Comparison of ENCODE assay signal across 8 mouse cellular contexts in the genomic region with DNA sequence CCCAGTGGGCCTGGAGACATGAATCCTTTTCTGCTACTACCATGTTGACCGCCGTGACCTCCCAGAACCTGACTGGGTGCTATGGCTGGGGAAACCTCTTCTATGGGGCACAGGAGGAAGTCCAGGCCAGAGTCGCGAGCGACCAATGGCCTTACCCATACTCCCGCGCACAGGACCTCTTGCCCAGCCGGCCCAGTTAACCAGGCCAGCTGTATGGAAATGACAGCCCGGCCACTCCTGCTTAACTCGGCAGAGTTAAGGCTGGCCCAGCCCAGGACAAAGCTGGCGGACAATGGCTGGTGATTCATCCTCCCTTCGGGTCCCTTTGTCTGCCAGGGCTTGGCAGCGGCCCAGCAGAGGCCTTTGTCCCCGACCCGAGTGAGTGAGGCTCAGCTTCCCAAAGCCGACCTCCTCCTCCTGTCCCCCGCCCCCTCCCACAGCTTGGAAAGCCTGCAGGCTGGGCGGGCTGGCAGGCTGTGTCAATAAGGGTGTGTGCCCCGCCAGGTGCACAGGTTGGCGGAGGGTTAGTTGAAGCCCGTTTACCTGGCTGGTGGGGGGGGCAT. TPM values are rescaled to one million over a fixed set of nuclear protein-coding genes. Genes with fewer than 3 reads are reported as not detected.
DNase-seq lines count a peak whose midpoint lies in the region; ATAC-seq and TF ChIP-seq lines count a peak whose summit lies in the region.

No protein-coding gene starts in this region.

- peak overlapping the region; percentile 83 for H3K27ac ChIP-seq in spleen, adult 2 months (ENCODE audit: insufficient read depth, low read length)
- peak overlapping the region; percentile 84 for H3K27ac ChIP-seq in intestine, postnatal 0 days (ENCODE audit: low read depth, low read length)
- H3K27ac ChIP-seq in liver, embryonic 14.5 days, result no peak overlapping the region

- ATAC-seq in granulocyte monocyte progenitor cell, adult 5-6 weeks (replicated peaks; ENCODE audit: poor library complexity, severe bottlenecking), result peak; percentile 21
- ATAC-seq in intestine, postnatal 0 days, result peak; percentile 86
- no peak for ATAC-seq in liver, embryonic 14.5 days (ENCODE audit: insufficient read depth)

- 30% methylated on average over 21 of the region's 21 CpGs for WGBS in spleen, adult 2 months
- 9% methylated on average over 20 of the region's 21 CpGs for WGBS in intestine, postnatal 0 days
- 50% methylated on average over 21 of the region's 21 CpGs for WGBS in liver, embryonic 14.5 days (ENCODE audit: insufficient replicate concordance)

- TF ChIP-seq EP300 in liver, embryonic 14.5 days (IDR thresholded peaks at IDR 0.05; ENCODE audit: low read depth), result no peak

- no peak for DNase-seq in spleen, adult 2 months (ENCODE audit: low read depth in 1 of 2, low spot score in 2 of 2)
- DNase-seq in spleen, postnatal 14 days (ENCODE audit: low spot score in 2 of 2), result no peak
- peak; percentile 47 to 54 for DNase-seq in cerebellum, postnatal 36 days
- DNase-seq in liver, embryonic 14.5 days (ENCODE audit: low read depth in 3 of 3, low spot score in 3 of 3), result no peak
- peak; percentile 80 for DNase-seq in neural tube, embryonic 10.5 days (ENCODE audit: extremely low spot score, low spot score)
- peak; percentile 47 for DNase-seq in urinary bladder, postnatal 10 days (ENCODE audit: low spot score)

- TF ChIP-seq POLR2A in spleen, adult 2 months (IDR thresholded peaks at IDR 0.05; ENCODE audit: low read depth, low read length), result no peak

- no peaks in the 10 kb centered on the region for H3K9me3 ChIP-seq in intestine, postnatal 0 days (ENCODE audit: control insufficient read depth)
- no peaks in the 10 kb centered on the region for H3K9me3 ChIP-seq in liver, embryonic 14.5 days (ENCODE audit: control insufficient read depth, low read length)

- H3K27me3 ChIP-seq in spleen, adult 2 months (ENCODE audit: control insufficient read depth, insufficient read depth, low read length), result no peaks in the 10 kb centered on the region
- H3K27me3 ChIP-seq in intestine, postnatal 0 days (replicated peaks; ENCODE audit: control insufficient read depth, insufficient read depth, low read length), result peaks cover 9% of the 10 kb centered on the region
- peaks cover 14% of the 10 kb centered on the region for H3K27me3 ChIP-seq in liver, embryonic 14.5 days (ENCODE audit: control insufficient read depth, insufficient read depth, low read length)

- H3K36me3 ChIP-seq in spleen, adult 2 months (ENCODE audit: control insufficient read depth, insufficient read depth, low read length), result peaks cover 35% of the 10 kb centered on the region
- peaks cover 15% of the 10 kb centered on the region; the same call in 1 of the 2 replicates for H3K36me3 ChIP-seq in intestine, postnatal 0 days (ENCODE audit: control insufficient read depth, insufficient read depth)
- peaks cover 23% of the 10 kb centered on the region for H3K36me3 ChIP-seq in liver, embryonic 14.5 days (replicated peaks; ENCODE audit: control insufficient read depth, insufficient read depth, low read depth)

- peak overlapping the region; percentile 54; the same call in 1 of the 2 replicates for H3K4me3 ChIP-seq in spleen, adult 2 months (ENCODE audit: extremely low read depth, insufficient read depth, insufficient read length)
- peak overlapping the region; percentile 60 for H3K4me3 ChIP-seq in intestine, postnatal 0 days (ENCODE audit: low read depth, low read length)
- peak overlapping the region; percentile 2 to 82; a peak in 2 of 4 replicates for H3K4me3 ChIP-seq in liver, embryonic 14.5 days (ENCODE audit: insufficient read depth in 1 of 2, low read depth in 2 of 2, low read length in 2 of 2)

- TF ChIP-seq CTCF in spleen, adult 2 months (IDR thresholded peaks at IDR 0.05; ENCODE audit: extremely low read depth, insufficient read depth, insufficient read length, insufficient replicate concordance), result no peak
- no peak for TF ChIP-seq CTCF in intestine, postnatal 0 days (IDR thresholded peaks at IDR 0.05; ENCODE audit: low read depth)
- no peak for TF ChIP-seq CTCF in liver, embryonic 14.5 days (IDR thresholded peaks at IDR 0.05; ENCODE audit: low read depth)

- 0 out of 2 replicates have a peak overlapping the region, but pooled peaks have one; percentile 22 for H3K9ac ChIP-seq in intestine, postnatal 0 days (ENCODE audit: low read depth, low read length)
- peak overlapping the region; percentile 10; the same call in 1 of the 2 replicates for H3K9ac ChIP-seq in liver, embryonic 14.5 days (replicated peaks)

- H3K4me2 ChIP-seq in intestine, postnatal 0 days (replicated peaks; ENCODE audit: low read depth), result peak overlapping the region; percentile 89
- H3K4me2 ChIP-seq in liver, embryonic 14.5 days (ENCODE audit: low read depth), result peak overlapping the region; percentile 83

- H3K4me1 ChIP-seq in spleen, adult 2 months (ENCODE audit: control insufficient read depth, insufficient read depth, insufficient read length), result peaks cover 36% of the 10 kb centered on the region
- H3K4me1 ChIP-seq in intestine, postnatal 0 days (replicated peaks; ENCODE audit: control insufficient read depth, insufficient read depth, low read length), result peaks cover 12% of the 10 kb centered on the region
- peaks cover 41 to 45% of the 10 kb centered on the region in 2 experiments for H3K4me1 ChIP-seq in liver, embryonic 14.5 days (replicated peaks; ENCODE audit: control insufficient read depth in 2 of 2, insufficient read depth in 2 of 2, low read length in 1 of 2)

RNA-seq across cellular contexts. Expression of a gene that starts 4.0 kb away (rescaled TPM):
- 165 and 240 TPM in 2 replicates for polyA plus RNA-seq in spleen, adult 2 months (2012; rRNA removed)
- total RNA-seq in granulocyte monocyte progenitor cell, adult 5-6 weeks (2014; fragmentation: Nextera tagmentation), result 8.2 and 9.9 TPM in 2 replicates
- 1.9 and 14.6 TPM in 2 replicates for total RNA-seq in granulocyte monocyte progenitor cell, adult 5-6 weeks (2017)
- polyA plus RNA-seq in intestine, postnatal 0 days (2015; fragmentation: Nextera tagmentation; extraction: Ambion mirVana), result 7.1 and 7.3 TPM in 2 replicates
- 12.1 and 15.8 TPM in 2 replicates for polyA plus RNA-seq in liver, embryonic 14.5 days (2012; rRNA removed)
- polyA plus RNA-seq in liver, embryonic 14.5 days (2014; fragmentation: Nextera tagmentation; extraction: Ambion mirVana), result 9.9 and 11.4 TPM in 2 replicates

RNA-seq across cellular contexts. Expression of a gene that starts 37.7 kb away (rescaled TPM):
- polyA plus RNA-seq in spleen, adult 2 months (2012; rRNA removed), result 95.1 and 118 TPM in 2 replicates
- total RNA-seq in granulocyte monocyte progenitor cell, adult 5-6 weeks (2014; fragmentation: Nextera tagmentation), result 42.0 and 47.9 TPM in 2 replicates
- total RNA-seq in granulocyte monocyte progenitor cell, adult 5-6 weeks (2017), result 8.7 and 9.2 TPM in 2 replicates
- 21.4 and 23.6 TPM in 2 replicates for polyA plus RNA-seq in intestine, postnatal 0 days (2015; fragmentation: Nextera tagmentation; extraction: Ambion mirVana)
- polyA plus RNA-seq in liver, embryonic 14.5 days (2012; rRNA removed), result 8.3 and 10.1 TPM in 2 replicates
- polyA plus RNA-seq in liver, embryonic 14.5 days (2014; fragmentation: Nextera tagmentation; extraction: Ambion mirVana), result 5.4 and 7.2 TPM in 2 replicates

RNA-seq across cellular contexts. Expression of a gene that starts 46.2 kb away (rescaled TPM):
- 0.61 and 0.81 TPM in 2 replicates for polyA plus RNA-seq in spleen, adult 2 months (2012; rRNA removed)
- total RNA-seq in granulocyte monocyte progenitor cell, adult 5-6 weeks (2014; fragmentation: Nextera tagmentation), result not detected in 2 replicates
- total RNA-seq in granulocyte monocyte progenitor cell, adult 5-6 weeks (2017), result not detected in 2 replicates
- polyA plus RNA-seq in intestine, postnatal 0 days (2015; fragmentation: Nextera tagmentation; extraction: Ambion mirVana), result 1.1 and 1.5 TPM in 2 replicates
- 2.5 and 2.7 TPM in 2 replicates for polyA plus RNA-seq in liver, embryonic 14.5 days (2012; rRNA removed)
- 2.3 and 4.0 TPM in 2 replicates for polyA plus RNA-seq in liver, embryonic 14.5 days (2014; fragmentation: Nextera tagmentation; extraction: Ambion mirVana)

Comparison
In these comparisons a context has a peak if more than half of its experiments do, and no peak if none do; other contexts are left out.
1. DNase-seq: peak in cerebellum, postnatal 36 days (2 of 2), neural tube, embryonic 10.5 days (single experiment) and urinary bladder, postnatal 10 days (single experiment); none in spleen, adult 2 months (0 of 2), spleen, postnatal 14 days (0 of 2) and liver, embryonic 14.5 days (0 of 3).
2. Peak in every context shown above with its lines, with median percentiles within 50 percentile points of each other: H3K4me3 ChIP-seq.